In genomic region chr2:17986694-17987093, GRCm38 (mm10) we compare ENCODE assay signal across 41 mouse cellular contexts. TPM values are rescaled to one million over a fixed set of nuclear protein-coding genes. Genes with fewer than 3 reads are reported as not detected.
"Had no signal": no experiment of that assay in that cellular context is flagged by ENCODE, and none has a peak within 500 bp of the region (broad histone marks: within the 10 kb centered on the region; RNA-seq: fewer than 3 reads in every experiment).

No protein-coding gene starts in this region.

- H3K9ac ChIP-seq: heart, embryonic 12.5 days; hindbrain, embryonic 12.5 days; hindbrain, embryonic 14.5 days; kidney, embryonic 15.5 days; limb, embryonic 13.5 days; limb, embryonic 15.5 days; liver, embryonic 12.5 days; liver, embryonic 14.5 days had no signal

- H3K4me3 ChIP-seq: heart, embryonic 10.5 days; heart, embryonic 12.5 days; hindbrain, embryonic 10.5 days; hindbrain, embryonic 12.5 days; kidney, embryonic 15.5 days; limb, embryonic 13.5 days; limb, embryonic 15.5 days; liver, embryonic 12.5 days had no signal

- H3K27me3 ChIP-seq: heart, embryonic 12.5 days; hindbrain, embryonic 12.5 days; kidney, embryonic 15.5 days; limb, embryonic 13.5 days; limb, embryonic 15.5 days; liver, embryonic 12.5 days had no signal

- DNase-seq: gastrocnemius, postnatal 14 days; gastrocnemius, postnatal 36 days; heart, adult 11 months; heart, postnatal 10 days; heart, postnatal 4 days; kidney, adult 11 months; kidney, adult 2 months; kidney, adult 9 months; kidney, postnatal 14 days; kidney, postnatal 36 days; layer of hippocampus, adult 9-11 months; layer of hippocampus, postnatal 36 days; left cerebral cortex, postnatal 4 days had no signal

- H3K36me3 ChIP-seq: heart, embryonic 10.5 days; heart, embryonic 12.5 days; hindbrain, embryonic 10.5 days; hindbrain, embryonic 12.5 days; kidney, embryonic 15.5 days; limb, embryonic 13.5 days; limb, embryonic 15.5 days; liver, embryonic 12.5 days had no signal

- ATAC-seq: hindbrain, embryonic 16.5 days; inflammation-experienced regulatory T-cells, adult 6 months; liver, embryonic 12.5 days had no signal

- H3K27ac ChIP-seq: heart, embryonic 10.5 days; hindbrain, embryonic 10.5 days; hindbrain, embryonic 12.5 days; hindbrain, embryonic 14.5 days; kidney, embryonic 15.5 days; limb, embryonic 13.5 days; limb, embryonic 15.5 days; liver, embryonic 12.5 days; liver, embryonic 14.5 days had no signal

- H3K9me3 ChIP-seq: heart, embryonic 10.5 days; hindbrain, embryonic 12.5 days; kidney, embryonic 15.5 days; limb, embryonic 15.5 days; liver, embryonic 12.5 days had no signal

- H3K4me2 ChIP-seq: heart, embryonic 12.5 days; hindbrain, embryonic 12.5 days; hindbrain, embryonic 14.5 days; kidney, embryonic 15.5 days; limb, embryonic 13.5 days; limb, embryonic 15.5 days; liver, embryonic 12.5 days had no signal

- H3K4me1 ChIP-seq: hindbrain, embryonic 10.5 days; hindbrain, embryonic 12.5 days; kidney, embryonic 15.5 days; limb, embryonic 13.5 days; limb, embryonic 15.5 days; liver, embryonic 12.5 days had no signal

RNA-seq across cellular contexts. Expression of gene H2al2a, which starts 10.1 kb away (rescaled TPM):
- total RNA-seq: gastrocnemius, adult 18-20 months; gastrocnemius, adult 8-10 months; gastrocnemius, postnatal 14 days; gastrocnemius, postnatal 36 days; heart, adult 8-10 months; heart, postnatal 10 days; heart, postnatal 25 days; heart, postnatal 4 days; layer of hippocampus, adult 18-20 months; layer of hippocampus, adult 8-10 months; layer of hippocampus, postnatal 14 days; layer of hippocampus, postnatal 36 days; left cerebral cortex, adult 18-20 months; left cerebral cortex, adult 8-10 months; left cerebral cortex, postnatal 10 days; left cerebral cortex, postnatal 25 days; left cerebral cortex, postnatal 4 days; liver, adult 2 months had no signal
- polyA plus RNA-seq: heart, embryonic 10.5 days; heart, embryonic 12.5 days; heart, embryonic 14.5 days; heart, embryonic 16.5 days; hindbrain, embryonic 10.5 days; hindbrain, embryonic 12.5 days; hindbrain, embryonic 14.5 days; hindbrain, embryonic 16.5 days; inflammation-experienced regulatory T-cells, adult 6 months; kidney, embryonic 15.5 days; large intestine, adult 2 months; limb, embryonic 11.5 days; limb, embryonic 13.5 days; limb, embryonic 15.5 days; liver, adult 2 months; liver, embryonic 12.5 days; liver, embryonic 14.5 days had no signal
